Mouse (Mus musculus): ENCODE measurements around the gene Piezo1. TPM values are rescaled to one million over a fixed set of nuclear protein-coding genes. Genes with fewer than 3 reads are reported as not detected.

Gene Piezo1
- polyA plus RNA-seq, 1 experiment from 2014 or later, result 1.2 TPM

GRCm38 (mm10) chr8:122437708-122438331 is 113.3 kb downstream of the Piezo1 start:
- H3K4me2 ChIP-seq (ENCODE audit: low read length), result no peak overlapping the region
- no peak overlapping the region for H3K4me3 ChIP-seq (ENCODE audit: low read depth, low read length)
- H3K9me3 ChIP-seq (replicated peaks; ENCODE audit: control insufficient read depth, low read length), result no peaks in the 10 kb centered on the region
- peaks cover 8% of the 10 kb centered on the region for H3K4me1 ChIP-seq (ENCODE audit: control insufficient read depth, insufficient read depth, low read length)
- no peak for ATAC-seq
- WGBS, result 93% methylated on average over 13 of the region's 13 CpGs
- H3K27me3 ChIP-seq (replicated peaks; ENCODE audit: control insufficient read depth, insufficient read depth, low read length), result no peaks in the 10 kb centered on the region
- H3K27ac ChIP-seq (ENCODE audit: low read depth, low read length), result no peak overlapping the region
- no peak for DNase-seq (ENCODE audit: low spot score)
- H3K36me3 ChIP-seq (ENCODE audit: control insufficient read depth, insufficient read depth, low read length), result peaks cover 51% of the 10 kb centered on the region
- no peak overlapping the region for H3K9ac ChIP-seq (ENCODE audit: low read length)

DNA sequence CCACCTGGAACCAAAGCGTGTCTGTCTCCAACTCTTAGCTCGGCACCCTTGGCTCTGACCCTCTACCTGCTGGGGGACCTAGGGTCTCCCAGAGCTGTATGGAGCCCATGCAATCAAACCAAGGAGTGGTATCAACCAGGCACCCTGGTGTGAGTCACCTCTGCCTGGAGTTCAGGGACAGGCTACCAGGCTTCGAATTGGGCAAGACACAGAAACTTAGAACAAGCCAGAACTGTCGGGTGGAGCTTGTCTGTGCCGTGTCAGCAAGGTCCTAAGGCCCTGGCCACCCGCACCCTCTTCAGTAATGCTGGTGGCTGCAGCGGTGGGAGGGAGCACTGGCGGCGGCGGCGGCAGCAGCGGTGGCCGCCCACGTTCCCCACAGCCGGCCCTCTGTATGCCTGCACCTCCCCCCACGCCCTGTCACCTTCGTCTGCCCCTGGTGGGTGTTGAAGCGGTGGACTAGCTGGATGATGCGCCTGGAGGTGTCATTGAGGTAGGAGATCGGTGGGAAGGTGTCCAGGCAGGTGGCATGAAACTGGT is 114.5 kb downstream of the Piezo1 start:
- WGBS, result 90% methylated on average over 20 of the region's 20 CpGs

GRCm38 (mm10) chr8:122436146-122436545 is 115.0 kb downstream of the Piezo1 start:
- H3K4me1 ChIP-seq (ENCODE audit: control insufficient read depth, insufficient read depth, low read length), result peaks cover 4% of the 10 kb centered on the region; the same call in 1 of the 2 replicates
- no peaks in the 10 kb centered on the region for H3K9me3 ChIP-seq (replicated peaks; ENCODE audit: control insufficient read depth, low read length)
- WGBS, result 97% methylated on average over 9 of the region's 9 CpGs
- ATAC-seq (no peak), DNase-seq (ENCODE audit: low spot score) (no peak)
- peaks cover 51% of the 10 kb centered on the region for H3K36me3 ChIP-seq (ENCODE audit: control insufficient read depth, insufficient read depth, low read length)
- no peak overlapping the region for H3K27ac ChIP-seq (ENCODE audit: low read depth, low read length)
- H3K27me3 ChIP-seq (replicated peaks; ENCODE audit: control insufficient read depth, insufficient read depth, low read length), result no peaks in the 10 kb centered on the region
- no peak overlapping the region for H3K4me2 ChIP-seq (ENCODE audit: low read length)
- H3K9ac ChIP-seq (ENCODE audit: low read length), result no peak overlapping the region
- no peak overlapping the region for H3K4me3 ChIP-seq (ENCODE audit: low read depth, low read length)

More for the DNA sequence above, 114.5 kb downstream of the Piezo1 start:
- peaks cover 51% of the 10 kb centered on the region for H3K36me3 ChIP-seq (ENCODE audit: control insufficient read depth, insufficient read depth, low read length)
- no peak overlapping the region for H3K4me2 ChIP-seq (ENCODE audit: low read length)
- H3K27ac ChIP-seq (ENCODE audit: low read depth, low read length), result no peak overlapping the region
- DNase-seq (ENCODE audit: low spot score) (no peak), ATAC-seq (no peak)
- H3K9ac ChIP-seq (ENCODE audit: low read length), result no peak overlapping the region
- no peaks in the 10 kb centered on the region for H3K9me3 ChIP-seq (replicated peaks; ENCODE audit: control insufficient read depth, low read length)
- H3K4me3 ChIP-seq (ENCODE audit: low read depth, low read length), result no peak overlapping the region
- peaks cover 4% of the 10 kb centered on the region; the same call in 1 of the 2 replicates for H3K4me1 ChIP-seq (ENCODE audit: control insufficient read depth, insufficient read depth, low read length)
- no peaks in the 10 kb centered on the region for H3K27me3 ChIP-seq (replicated peaks; ENCODE audit: control insufficient read depth, insufficient read depth, low read length)

DNA sequence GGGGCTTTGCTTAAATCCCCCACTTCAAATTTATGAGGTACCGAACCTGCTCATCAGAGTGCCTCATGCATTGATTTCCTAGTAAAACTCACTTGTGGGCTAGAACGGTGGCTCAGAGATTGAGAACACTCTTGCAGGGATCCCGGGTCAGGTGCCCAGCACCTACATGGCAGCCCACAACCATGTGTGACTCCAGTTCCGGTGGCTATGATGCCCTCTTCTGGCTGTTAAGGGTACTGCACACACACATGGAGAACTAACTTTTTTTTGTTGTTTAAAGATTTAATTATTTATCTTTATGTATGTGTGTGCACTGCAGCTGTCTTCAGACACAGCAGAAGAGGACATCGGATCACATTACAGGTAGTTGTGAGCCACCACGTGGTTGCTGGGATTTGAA is 115.8 kb downstream of the Piezo1 start:
- 92% methylated on average over 6 of the region's 6 CpGs for WGBS
- DNase-seq (ENCODE audit: low spot score) (no peak), ATAC-seq (no peak)
- peaks cover 4% of the 10 kb centered on the region; the same call in 1 of the 2 replicates for H3K4me1 ChIP-seq (ENCODE audit: control insufficient read depth, insufficient read depth, low read length)
- H3K4me3 ChIP-seq (ENCODE audit: low read depth, low read length), result no peak overlapping the region
- peaks cover 51% of the 10 kb centered on the region for H3K36me3 ChIP-seq (ENCODE audit: control insufficient read depth, insufficient read depth, low read length)
- H3K4me2 ChIP-seq (ENCODE audit: low read length), result no peak overlapping the region
- H3K9ac ChIP-seq (ENCODE audit: low read length), result no peak overlapping the region
- H3K27me3 ChIP-seq (replicated peaks; ENCODE audit: control insufficient read depth, insufficient read depth, low read length), result no peaks in the 10 kb centered on the region
- no peak overlapping the region for H3K27ac ChIP-seq (ENCODE audit: low read depth, low read length)
- no peaks in the 10 kb centered on the region for H3K9me3 ChIP-seq (replicated peaks; ENCODE audit: control insufficient read depth, low read length)

GRCm38 (mm10) chr8:122433269-122433905 is 117.7 kb downstream of the Piezo1 start:
- ATAC-seq (peak; percentile 32), DNase-seq (ENCODE audit: low spot score) (no peak)
- Histone ChIP-seq H3K4me3 (ENCODE audit: low read depth, low read length) (no peak overlapping the region), H3K27ac (ENCODE audit: low read depth, low read length) (no peak overlapping the region), H3K4me2 (ENCODE audit: low read length) (no peak overlapping the region), H3K27me3 (replicated peaks; ENCODE audit: control insufficient read depth, insufficient read depth, low read length) (no peaks in the 10 kb centered on the region), H3K9me3 (replicated peaks; ENCODE audit: control insufficient read depth, low read length) (no peaks in the 10 kb centered on the region), H3K36me3 (ENCODE audit: control insufficient read depth, insufficient read depth, low read length) (peaks cover 43% of the 10 kb centered on the region), H3K4me1 (ENCODE audit: control insufficient read depth, insufficient read depth, low read length) (peaks cover 4% of the 10 kb centered on the region; the same call in 1 of the 2 replicates), H3K9ac (ENCODE audit: low read length) (no peak overlapping the region)
- 75% methylated on average over 11 of the region's 11 CpGs for WGBS

DNA sequence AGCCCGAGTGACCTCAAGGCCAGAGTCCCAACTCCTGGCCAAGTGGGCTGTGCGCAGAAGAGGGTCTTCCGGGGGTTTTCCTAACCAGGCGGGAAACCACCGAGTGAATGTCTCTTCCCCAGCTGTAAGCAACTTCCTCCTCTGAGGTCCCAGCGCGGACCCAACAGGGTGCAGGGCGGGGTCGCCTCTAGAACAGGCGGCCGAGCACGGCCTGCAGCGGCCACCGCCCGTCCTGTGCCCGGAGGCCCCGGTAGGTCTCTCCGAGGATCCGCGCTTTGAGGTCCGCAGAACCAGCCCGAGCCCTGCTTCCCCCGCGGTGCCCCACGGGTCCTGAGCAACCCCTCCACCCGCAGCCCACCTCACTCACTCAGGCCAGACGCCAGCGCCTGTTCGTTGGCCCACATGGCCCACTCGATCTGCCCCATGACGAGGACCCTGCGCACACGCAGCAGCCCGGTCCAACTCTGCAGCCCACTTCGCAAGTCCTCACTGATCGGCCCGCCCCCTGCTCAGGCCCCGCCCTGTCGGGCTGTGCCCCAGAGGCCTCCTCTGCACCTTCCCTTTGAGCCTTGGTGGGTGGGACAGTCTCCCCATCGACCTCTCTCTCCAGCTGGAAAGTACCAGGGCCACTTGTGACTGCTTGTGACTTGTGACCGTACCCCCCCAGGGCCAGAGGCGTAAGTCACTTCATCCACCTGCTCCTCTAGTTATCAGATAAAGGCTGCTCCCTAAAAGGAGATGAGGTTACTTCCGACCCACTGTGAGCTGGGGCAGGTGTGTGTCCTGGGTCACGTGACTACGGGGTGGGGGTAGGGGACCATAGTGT is 118.5 kb downstream of the Piezo1 start, which contains the start of gene Cyba:
Cyba (minus strand) TSS at position 488 of the 826 bp plus-strand sequence.
- peak; percentile 46 for DNase-seq (ENCODE audit: low spot score)
- peak within 1 kb of the TSS; percentile 64 for H3K4me2 ChIP-seq (ENCODE audit: low read length)
- peak within 1 kb of the TSS; percentile 60 for H3K9ac ChIP-seq (ENCODE audit: low read length)
- H3K27ac ChIP-seq (ENCODE audit: low read depth, low read length), result no peak within 1 kb of the TSS
- H3K9me3 ChIP-seq (replicated peaks; ENCODE audit: control insufficient read depth, low read length), result no peaks in the 10 kb centered on the region
- H3K36me3 ChIP-seq (ENCODE audit: control insufficient read depth, insufficient read depth, low read length), result peaks cover 40% of the 10 kb centered on the region
- peaks cover 4% of the 10 kb centered on the region; the same call in 1 of the 2 replicates for H3K4me1 ChIP-seq (ENCODE audit: control insufficient read depth, insufficient read depth, low read length)
- peak; percentile 80 for ATAC-seq
- H3K27me3 ChIP-seq (replicated peaks; ENCODE audit: control insufficient read depth, insufficient read depth, low read length), result no peaks in the 10 kb centered on the region
- H3K4me3 ChIP-seq (ENCODE audit: low read depth, low read length), result peak within 1 kb of the TSS; percentile 28
- WGBS, result 7% methylated on average over 36 of the region's 45 CpGs

Small RNA genes lying within 50 kb of the gene (microRNA-seq; reads per million reads assigned to microRNA genes)
- not detected for gene Gm24366

Other genes with a start within 250 kb of the Piezo1 start
- not detected in 2 replicates for gene Trhr2, start 190.6 kb downstream of the Piezo1 start, polyA plus RNA-seq (2014; fragmentation: Nextera tagmentation; extraction: Ambion mirVana)
- gene Zc3h18, start 174.7 kb downstream of the Piezo1 start, polyA plus RNA-seq (2014; fragmentation: Nextera tagmentation; extraction: Ambion mirVana), result 24.8 and 26.9 TPM in 2 replicates
- gene Il17c, start 129.3 kb downstream of the Piezo1 start, polyA plus RNA-seq (2014; fragmentation: Nextera tagmentation; extraction: Ambion mirVana), result not detected in 2 replicates
- gene Cyba, start 118.4 kb downstream of the Piezo1 start, polyA plus RNA-seq (2014; fragmentation: Nextera tagmentation; extraction: Ambion mirVana), result 33.5 and 39.3 TPM in 2 replicates
- gene Mvd, start 107.9 kb downstream of the Piezo1 start, polyA plus RNA-seq (2014; fragmentation: Nextera tagmentation; extraction: Ambion mirVana), result 41.8 and 51.9 TPM in 2 replicates
- gene Snai3, start 90.6 kb downstream of the Piezo1 start, polyA plus RNA-seq (2014; fragmentation: Nextera tagmentation; extraction: Ambion mirVana), result not detected in 2 replicates
- 28.8 and 32.2 TPM in 2 replicates for gene Rnf166, start 75.3 kb downstream of the Piezo1 start, polyA plus RNA-seq (2014; fragmentation: Nextera tagmentation; extraction: Ambion mirVana)
- gene Ctu2, start 75.2 kb downstream of the Piezo1 start, polyA plus RNA-seq (2014; fragmentation: Nextera tagmentation; extraction: Ambion mirVana), result 81.3 and 88.4 TPM in 2 replicates
- gene Cdt1, start 16.7 kb upstream of the Piezo1 start, polyA plus RNA-seq (2014; fragmentation: Nextera tagmentation; extraction: Ambion mirVana), result 12.8 and 13.4 TPM in 2 replicates
- 200 and 247 TPM in 2 replicates for gene Aprt, start 25.6 kb upstream of the Piezo1 start, polyA plus RNA-seq (2014; fragmentation: Nextera tagmentation; extraction: Ambion mirVana)
- 3.5 and 4.3 TPM in 2 replicates for gene Galns, start 60.1 kb upstream of the Piezo1 start, polyA plus RNA-seq (2014; fragmentation: Nextera tagmentation; extraction: Ambion mirVana)
- 111 and 150 TPM in 2 replicates for gene Trappc2l, start 60.3 kb upstream of the Piezo1 start, polyA plus RNA-seq (2014; fragmentation: Nextera tagmentation; extraction: Ambion mirVana)
- not detected in 2 replicates for gene Pabpn1l, start 71.4 kb upstream of the Piezo1 start, polyA plus RNA-seq (2014; fragmentation: Nextera tagmentation; extraction: Ambion mirVana)
- gene Cbfa2t3, start 147.8 kb upstream of the Piezo1 start, polyA plus RNA-seq (2014; fragmentation: Nextera tagmentation; extraction: Ambion mirVana), result 10.4 and 11.5 TPM in 2 replicates
- 13.7 and 15.8 TPM in 2 replicates for gene Acsf3, start 224.2 kb upstream of the Piezo1 start, polyA plus RNA-seq (2014; fragmentation: Nextera tagmentation; extraction: Ambion mirVana)